Mouse (Mus musculus) heart, embryonic 13.5 days (tissue): ENCODE data around the gene Obsl1. TPM values are rescaled to one million over a fixed set of nuclear protein-coding genes. Genes with fewer than 3 reads are reported as not detected.
A peak's percentile ranks its signal among the peaks of the same experiment; 100 is the strongest.

Experiments
- ATAC-seq: fragments of 200-750 bp; cut with Nextera tagmentation; 2 replicates; pipeline ENCODE4 v1.8.0; 2017; ENCODE audit warnings: moderate TSS enrichment; ENCODE audit not compliant: insufficient number of reproducible peaks, low FRiP score, low TSS enrichment; ENCODE audit errors: extremely low read depth
- H3K27ac ChIP-seq: fragments of 300-500 bp; sonication (generic); replicated peaks from 2 replicates; pipeline ENCODE4 v1.5.1; 2015; ENCODE audit warnings: moderate library complexity, mild to moderate bottlenecking, inconsistent platforms
- H3K27me3 ChIP-seq: fragments of 300-500 bp; sonication (generic); replicated peaks from 2 replicates; pipeline ENCODE4 v1.6.1; 2015; ENCODE audit warnings: mild to moderate bottlenecking, inconsistent platforms
- H3K36me3 ChIP-seq: fragments of 300-500 bp; sonication (generic); 2 replicates; pipeline ENCODE4 v1.6.1; 2015; ENCODE audit warnings: mild to moderate bottlenecking, inconsistent platforms
- H3K4me1 ChIP-seq: fragments of 300-500 bp; sonication (generic); 2 replicates; pipeline ENCODE4 v1.6.1; 2015; ENCODE audit warnings: inconsistent platforms
- H3K4me2 ChIP-seq: fragments of 300-500 bp; sonication (generic); 2 replicates; pipeline ENCODE4 v1.6.1; 2015; ENCODE audit warnings: inconsistent platforms, mild to moderate bottlenecking, moderate library complexity
- H3K4me3 ChIP-seq: fragments of 300-500 bp; sonication (generic); 2 replicates; pipeline ENCODE4 v1.5.1; 2015; ENCODE audit warnings: moderate library complexity, mild to moderate bottlenecking, inconsistent platforms
- H3K9ac ChIP-seq: fragments of 300-500 bp; sonication (generic); 2 replicates; pipeline ENCODE4 v1.6.1; 2015; ENCODE audit warnings: inconsistent platforms, mild to moderate bottlenecking, moderate library complexity
- H3K9me3 ChIP-seq: fragments of 300-500 bp; sonication (generic); 2 replicates; pipeline ENCODE4 v1.6.1; 2016; ENCODE audit warnings: inconsistent platforms
- WGBS: fragments of 180-500 bp; shearing (Covaris S2); methylation state at CpG from one replicate; pipeline ENCODE4 v1.1.7; 2015; ENCODE audit warnings: mixed read lengths; 5-methylcytosine and 5-hydroxymethylcytosine counted together
- polyA plus RNA-seq: library from polyadenylated mRNA; unstranded; fragments of >200 nt; fragmentation: Nextera tagmentation; extraction: Ambion mirVana; gene quantifications from 2 replicates; pipeline ENCODE4 v1.2.1, GENCODE M21; 2015

Gene Obsl1
- 91.0 and 93.0 TPM in 2 replicates for polyA plus RNA-seq

GRCm38 (mm10) chr1:75505956-75506831, at the start of gene Obsl1:
Obsl1 (minus strand) TSS chr1:75506452.
- Histone ChIP-seq H3K27ac (peak within 1 kb of the TSS; percentile 100), H3K9ac (peak within 1 kb of the TSS; percentile 100), H3K4me2 (peak within 1 kb of the TSS; percentile 91), H3K4me3 (peak within 1 kb of the TSS; percentile 97), H3K9me3 (no peaks in the 10 kb centered on the region), H3K4me1 (peaks cover 63% of the 10 kb centered on the region), H3K36me3 (peaks cover 38% of the 10 kb centered on the region), H3K27me3 (no peaks in the 10 kb centered on the region)
- ATAC-seq, result peak; percentile 81
- WGBS, result under 1% methylated on average over 65 of the region's 65 CpGs

- no peak overlapping the region for H3K4me3 ChIP-seq
Observed at GRCm38 (mm10) chr1:75555680-75556079, 49.4 kb upstream of the Obsl1 start.

DNA sequence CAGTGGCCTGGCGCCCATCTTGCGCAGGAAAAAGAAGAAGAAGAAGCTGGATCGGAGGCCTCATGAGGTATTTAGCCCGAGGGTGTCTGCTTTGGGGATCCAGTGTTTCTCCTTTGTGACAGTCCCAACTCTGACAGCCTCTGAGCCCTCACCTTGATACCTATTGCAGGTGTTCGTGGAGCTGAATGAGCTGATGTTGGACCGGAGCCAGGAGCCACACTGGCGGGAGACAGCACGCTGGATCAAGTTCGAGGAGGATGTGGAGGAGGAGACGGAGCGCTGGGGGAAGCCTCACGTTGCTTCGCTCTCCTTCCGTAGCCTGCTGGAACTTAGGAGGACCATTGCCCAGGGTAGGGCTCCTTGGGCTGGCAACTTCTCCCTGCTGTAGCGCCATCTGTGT, 44.3 kb upstream of the Obsl1 start:
- Histone ChIP-seq H3K4me2 (no peak overlapping the region), H3K4me1 (peaks cover 40% of the 10 kb centered on the region), H3K27me3 (0 out of 2 replicates have a peak, but pooled peaks cover 6% of the 10 kb centered on the region), H3K4me3 (no peak overlapping the region), H3K9me3 (no peaks in the 10 kb centered on the region), H3K36me3 (peaks cover 78% of the 10 kb centered on the region), H3K27ac (no peak overlapping the region), H3K9ac (no peak overlapping the region)
- no peak for ATAC-seq
- 80% methylated on average over 15 of the region's 15 CpGs for WGBS

More at GRCm38 (mm10) chr1:75555680-75556079, 49.4 kb upstream of the Obsl1 start:
- Histone ChIP-seq H3K9me3 (no peaks in the 10 kb centered on the region), H3K27me3 (peaks cover 3% of the 10 kb centered on the region; the same call in 1 of the 2 replicates), H3K4me2 (no peak overlapping the region), H3K4me1 (peaks cover 19% of the 10 kb centered on the region), H3K9ac (no peak overlapping the region), H3K36me3 (peaks cover 79% of the 10 kb centered on the region), H3K27ac (no peak overlapping the region)
- ATAC-seq, result no peak
- 75% methylated on average over 7 of the region's 7 CpGs for WGBS

GRCm38 (mm10) chr1:75549289-75550279, 43.3 kb upstream of the Obsl1 start:
- H3K4me2 ChIP-seq, result peak overlapping the region; percentile 33
- 0 out of 2 replicates have a peak, but pooled peaks cover 6% of the 10 kb centered on the region for H3K27me3 ChIP-seq
- H3K4me3 ChIP-seq, result no peak overlapping the region
- ATAC-seq, result no peak
- peak overlapping the region; percentile 65 for H3K9ac ChIP-seq
- H3K27ac ChIP-seq, result peak overlapping the region; percentile 48
- peaks cover 68% of the 10 kb centered on the region for H3K36me3 ChIP-seq
- no peaks in the 10 kb centered on the region for H3K9me3 ChIP-seq
- peaks cover 43% of the 10 kb centered on the region for H3K4me1 ChIP-seq
- 57% methylated on average over 17 of the region's 17 CpGs for WGBS

DNA sequence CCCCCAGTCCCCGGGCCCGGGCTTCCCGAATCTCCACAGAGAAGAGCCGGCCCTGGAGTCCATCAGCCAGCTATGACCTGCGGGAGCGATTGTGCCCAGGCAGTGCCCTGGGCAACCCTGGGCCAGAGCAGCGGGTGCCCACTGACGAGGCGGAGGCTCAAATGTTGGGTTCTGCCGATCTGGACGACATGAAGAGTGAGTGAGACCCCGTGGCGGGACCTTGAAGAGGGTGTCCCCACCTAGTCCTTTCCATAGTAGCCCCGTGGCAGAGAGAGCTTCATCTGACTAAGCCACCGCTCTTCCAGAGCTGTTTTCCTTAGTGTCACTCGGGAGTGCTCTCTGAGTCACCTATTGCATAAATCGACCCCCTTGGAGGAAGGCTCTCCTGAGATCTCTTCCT, 42.6 kb upstream of the Obsl1 start:
- no peaks in the 10 kb centered on the region for H3K9me3 ChIP-seq
- ATAC-seq, result no peak
- H3K27ac ChIP-seq, result peak overlapping the region; percentile 48
- peak overlapping the region; percentile 33; the same call in 1 of the 2 replicates for H3K4me2 ChIP-seq
- H3K4me3 ChIP-seq, result no peak overlapping the region
- H3K27me3 ChIP-seq, result 0 out of 2 replicates have a peak, but pooled peaks cover 6% of the 10 kb centered on the region
- WGBS, result 80% methylated on average over 17 of the region's 17 CpGs
- peak overlapping the region; percentile 65 for H3K9ac ChIP-seq
- peaks cover 61% of the 10 kb centered on the region for H3K36me3 ChIP-seq
- peaks cover 43% of the 10 kb centered on the region for H3K4me1 ChIP-seq

DNA sequence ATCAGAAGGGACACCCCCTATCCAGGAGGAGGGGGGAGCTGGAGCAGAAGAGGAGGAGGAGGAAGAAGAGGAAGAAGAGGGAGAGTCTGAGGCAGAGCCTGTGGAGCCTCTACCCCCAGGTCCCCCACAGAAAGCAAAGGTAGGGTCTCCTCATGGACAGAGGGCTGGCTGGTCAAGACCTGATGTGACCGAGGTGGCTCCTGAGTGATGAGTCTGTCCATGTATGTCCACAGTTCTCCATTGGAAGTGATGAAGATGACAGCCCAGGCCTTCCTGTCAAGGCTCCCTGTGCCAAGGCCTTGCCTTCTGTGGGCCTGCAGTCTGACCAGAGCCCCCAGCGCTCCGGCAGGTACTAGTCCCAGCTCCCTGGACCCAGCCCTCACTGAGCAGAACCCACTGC, 41.8 kb upstream of the Obsl1 start:
- Histone ChIP-seq H3K4me2 (no peak overlapping the region), H3K9me3 (no peaks in the 10 kb centered on the region), H3K4me1 (peaks cover 43% of the 10 kb centered on the region), H3K4me3 (no peak overlapping the region), H3K36me3 (peaks cover 53% of the 10 kb centered on the region), H3K27ac (no peak overlapping the region), H3K27me3 (0 out of 2 replicates have a peak, but pooled peaks cover 6% of the 10 kb centered on the region), H3K9ac (no peak overlapping the region)
- ATAC-seq, result no peak
- whole genome bisulfite sequencing, result 92% methylated on average over 3 of the region's 3 CpGs

GRCm38 (mm10) chr1:75547351-75547750, 41.1 kb upstream of the Obsl1 start:
- Histone ChIP-seq H3K27me3 (0 out of 2 replicates have a peak, but pooled peaks cover 6% of the 10 kb centered on the region), H3K4me3 (peak overlapping the region; percentile 84), H3K36me3 (peaks cover 45% of the 10 kb centered on the region), H3K4me2 (peak overlapping the region; percentile 79), H3K27ac (peak overlapping the region; percentile 80; the same call in 1 of the 2 replicates), H3K9ac (peak overlapping the region; percentile 95), H3K9me3 (no peaks in the 10 kb centered on the region), H3K4me1 (peaks cover 43% of the 10 kb centered on the region)
- 86% methylated on average over 13 of the region's 13 CpGs for WGBS
- ATAC-seq, result no peak

DNA sequence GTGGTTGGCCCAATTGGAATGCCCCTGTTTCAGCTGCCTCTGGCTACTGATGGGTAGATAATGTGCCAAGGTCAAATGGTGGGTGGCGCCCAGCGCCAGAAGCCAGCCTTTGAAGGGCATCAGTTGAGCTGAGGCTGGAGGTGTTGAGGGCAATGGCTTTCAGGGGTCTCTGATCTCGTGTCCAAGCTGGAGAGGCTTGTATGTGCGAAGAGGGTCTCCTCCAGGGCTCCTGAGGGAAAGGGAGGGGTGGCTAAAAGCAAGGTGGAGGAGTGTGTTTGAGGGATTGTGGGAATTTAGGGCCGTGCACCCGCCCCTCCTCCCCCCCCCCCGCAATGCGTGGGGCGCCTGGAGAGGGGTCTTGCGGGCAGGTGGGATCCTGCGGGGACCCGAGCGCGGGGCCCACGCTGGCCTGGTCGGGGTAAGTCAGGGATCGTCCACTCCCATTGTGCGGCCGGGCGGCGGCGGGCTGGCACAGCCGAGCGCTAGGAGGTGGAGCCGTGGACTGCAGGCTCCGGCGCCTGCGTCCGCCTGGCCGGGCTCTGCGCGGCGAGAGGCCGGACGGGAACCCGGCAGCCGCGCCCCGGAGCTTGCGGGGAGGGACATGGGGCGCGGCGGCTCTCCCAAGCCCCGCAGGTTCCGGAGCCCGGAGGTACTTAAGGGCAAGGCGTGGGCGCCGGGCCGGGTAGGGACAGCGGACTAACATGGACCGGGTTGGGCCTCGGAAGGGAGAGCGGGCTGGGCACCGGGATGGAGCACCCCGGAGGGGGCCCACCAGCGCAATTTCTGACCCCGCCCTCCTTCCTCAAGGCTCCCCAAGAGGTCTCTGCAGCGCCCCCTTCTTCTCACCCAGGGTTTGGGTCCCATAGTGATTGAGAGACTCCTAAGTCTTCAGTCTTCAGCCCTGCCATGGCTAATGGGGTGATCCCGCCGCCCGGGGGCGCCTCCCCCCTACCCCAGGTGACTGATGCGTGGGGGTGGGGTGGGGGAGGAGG, 40.0 kb upstream of the Obsl1 start, which contains the start of gene Slc4a3:
Gene Slc4a3 (plus strand): TSS at position 302 of the 992 bp plus-strand sequence.
- Histone ChIP-seq H3K4me2 (peak within 1 kb of the TSS; percentile 79), H3K9me3 (no peaks in the 10 kb centered on the region), H3K36me3 (peaks cover 35% of the 10 kb centered on the region), H3K4me1 (peaks cover 43% of the 10 kb centered on the region), H3K9ac (peak within 1 kb of the TSS; percentile 95), H3K4me3 (peak within 1 kb of the TSS; percentile 84), H3K27me3 (0 out of 2 replicates have a peak, but pooled peaks cover 6% of the 10 kb centered on the region), H3K27ac (peak within 1 kb of the TSS; percentile 80)
- WGBS, result 2% methylated on average over 54 of the region's 64 CpGs
- ATAC-seq, result peak; percentile 55; the same call in 1 of the 2 replicates

DNA sequence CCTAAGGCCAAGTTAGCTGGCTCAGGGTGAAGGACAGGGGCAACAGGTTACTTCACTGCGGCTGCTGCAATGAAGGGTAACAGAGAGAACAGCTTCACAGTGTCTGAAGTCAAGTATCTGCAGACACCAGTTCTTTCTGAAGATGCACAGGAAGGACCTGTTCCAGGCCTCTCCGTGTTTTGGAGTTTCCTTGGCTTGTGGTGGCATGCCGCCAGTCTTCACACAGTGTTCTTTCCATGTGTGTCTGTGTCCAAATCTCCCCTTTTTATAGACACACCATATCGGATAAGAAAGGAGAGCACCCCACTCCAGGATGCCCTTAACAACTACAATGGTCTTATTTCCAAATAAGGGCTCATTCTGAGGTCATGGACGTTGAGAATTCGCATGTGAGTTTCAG, 38.1 kb upstream of the Obsl1 start:
- Histone ChIP-seq H3K9me3 (no peaks in the 10 kb centered on the region), H3K4me2 (no peak overlapping the region), H3K4me3 (no peak overlapping the region), H3K36me3 (peaks cover 18% of the 10 kb centered on the region), H3K27ac (no peak overlapping the region), H3K4me1 (peaks cover 33% of the 10 kb centered on the region), H3K27me3 (0 out of 2 replicates have a peak, but pooled peaks cover 6% of the 10 kb centered on the region), H3K9ac (no peak overlapping the region)
- WGBS, result 77% methylated on average over 6 of the region's 6 CpGs
- no peak for ATAC-seq

GRCm38 (mm10) chr1:75541496-75541895, 35.2 kb upstream of the Obsl1 start:
- peaks cover 4% of the 10 kb centered on the region for H3K36me3 ChIP-seq
- no peak overlapping the region for H3K27ac ChIP-seq
- H3K9me3 ChIP-seq, result no peaks in the 10 kb centered on the region
- H3K9ac ChIP-seq, result no peak overlapping the region
- no peak overlapping the region for H3K4me3 ChIP-seq
- 88% methylated on average over 7 of the region's 7 CpGs for WGBS
- ATAC-seq, result no peak
- no peak overlapping the region for H3K4me2 ChIP-seq
- H3K4me1 ChIP-seq, result peaks cover 7% of the 10 kb centered on the region
- no peaks in the 10 kb centered on the region for H3K27me3 ChIP-seq
